Mouse (Mus musculus) lung, adult 2 months (tissue): ENCODE measurements around the gene Npm3.

Source experiments
- CTCF ChIP-seq: fragments of 200-500 bp; IDR thresholded peaks from 2 replicates; pipeline ENCODE4 v1.5.1; 2011; ENCODE audit warnings: mild to moderate bottlenecking, low read length, control low read depth; ENCODE audit not compliant: insufficient read depth
- POLR2A ChIP-seq: fragments of 200-500 bp; IDR thresholded peaks from 2 replicates; pipeline ENCODE4 v1.6.1; 2011; ENCODE audit warnings: low read depth, mild to moderate bottlenecking, control low read depth, low read length, borderline replicate concordance; ENCODE audit errors: extremely low read depth

DNA sequence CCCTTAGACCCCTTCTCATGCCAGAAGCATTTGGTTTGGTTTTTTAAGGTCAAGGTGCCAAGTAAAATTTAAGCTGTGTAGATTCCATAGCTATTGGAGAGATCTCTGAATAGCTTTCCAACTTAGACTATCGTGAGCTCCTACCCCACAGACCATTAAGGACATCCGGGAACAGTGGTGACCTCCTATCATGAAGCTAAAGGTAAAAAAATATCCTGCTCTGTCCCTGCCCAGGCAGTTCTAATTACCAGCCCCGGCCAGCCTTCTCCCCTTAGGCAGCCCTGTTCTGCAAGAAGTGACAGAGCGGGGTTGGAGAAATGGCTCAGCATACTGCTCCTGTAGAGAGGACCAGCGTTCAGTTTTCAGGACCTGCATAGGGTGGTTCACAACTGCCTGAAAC, 10.9 kb downstream of the Npm3 start:
- TF ChIP-seq CTCF (no peak), POLR2A (no peak)
